Comparison of ENCODE assay signal across 8 mouse cellular contexts in genomic region chr12:73324742-73325141, GRCm38 (mm10). TPM values are rescaled to one million over a fixed set of nuclear protein-coding genes. Genes with fewer than 3 reads are reported as not detected.
DNase-seq lines count a peak whose midpoint lies in the region; ATAC-seq and TF ChIP-seq lines count a peak whose summit lies in the region.

No protein-coding gene starts in this region.

- H3K27me3 ChIP-seq in midbrain, embryonic 10.5 days (ENCODE audit: low read depth, poor library complexity, severe bottlenecking), result no peaks in the 10 kb centered on the region

- TF ChIP-seq POLR2A in brain, embryonic 14.5 days (IDR thresholded peaks at IDR 0.05; ENCODE audit: borderline replicate concordance, extremely low read depth, insufficient read depth, insufficient read length, poor library complexity, severe bottlenecking), result no peak

- TF ChIP-seq CTCF in brain, embryonic 14.5 days (IDR thresholded peaks at IDR 0.05; ENCODE audit: borderline replicate concordance, extremely low read depth, insufficient read depth, insufficient read length), result peak; percentile 27; the same call in 1 of the 2 replicates

- no peak overlapping the region for H3K4me3 ChIP-seq in midbrain, embryonic 10.5 days

- WGBS in midbrain, embryonic 10.5 days, result 86% methylated on average over 1 of the region's 1 CpGs

- no peak overlapping the region for H3K27ac ChIP-seq in midbrain, embryonic 10.5 days (replicated peaks)

- H3K36me3 ChIP-seq in midbrain, embryonic 10.5 days, result no peaks in the 10 kb centered on the region

- H3K4me1 ChIP-seq in midbrain, embryonic 10.5 days, result peaks cover 15% of the 10 kb centered on the region

- H3K9me3 ChIP-seq in midbrain, embryonic 10.5 days (replicated peaks), result no peaks in the 10 kb centered on the region

- ATAC-seq in frontal cortex, adult (ENCODE audit: low TSS enrichment), result peak; percentile 64; the same call in 1 of the 2 replicates

- no peak for DNase-seq in frontal cortex, postnatal 10 days (ENCODE audit: low spot score in 2 of 2)
- peak; percentile 75 for DNase-seq in 3T3-L1 (ENCODE audit: low read depth, low spot score)
- DNase-seq in brain, embryonic 14.5 days (ENCODE audit: low read depth), result no peak
- DNase-seq in kidney, postnatal 10 days, result peak; percentile 57
- DNase-seq in thymus, postnatal 4 days, result no peak
- DNase-seq in thymus, postnatal 36 days, result no peak
- no peak for DNase-seq in midbrain, embryonic 10.5 days (ENCODE audit: low spot score)

RNA-seq across cellular contexts. Expression of gene Slc38a6, which starts 38.2 kb away (rescaled TPM):
- 29.1 and 34.6 TPM in 2 replicates for polyA plus RNA-seq in brain, embryonic 14.5 days (2012; rRNA removed)
- polyA plus RNA-seq in midbrain, embryonic 10.5 days (2016; fragmentation: Nextera tagmentation; extraction: Ambion mirVana), result 7.0 and 9.7 TPM in 2 replicates

RNA-seq across cellular contexts. Expression of gene Trmt5, which starts 38.2 kb away (rescaled TPM):
- polyA plus RNA-seq in brain, embryonic 14.5 days (2012; rRNA removed), result 13.1 and 16.1 TPM in 2 replicates
- 18.6 and 22.6 TPM in 2 replicates for polyA plus RNA-seq in midbrain, embryonic 10.5 days (2016; fragmentation: Nextera tagmentation; extraction: Ambion mirVana)

Comparison
In these comparisons a context has a peak if more than half of its experiments do, and no peak if none do; other contexts are left out.
1. DNase-seq: peak in 3T3-L1 (single experiment) and kidney, postnatal 10 days (single experiment); none in frontal cortex, postnatal 10 days (0 of 2), brain, embryonic 14.5 days (single experiment), thymus, postnatal 4 days (single experiment), thymus, postnatal 36 days (0 of 2) and midbrain, embryonic 10.5 days (single experiment).